Mouse (Mus musculus) liver, embryonic 13.5 days (tissue): ENCODE data around the gene Smox. TPM values are rescaled to one million over a fixed set of nuclear protein-coding genes. Genes with fewer than 3 reads are reported as not detected.

Experiments used
- ATAC-seq: fragments of 200-750 bp; cut with Nextera tagmentation; 2 replicates; pipeline ENCODE4 v1.8.0; 2017; ENCODE audit warnings: low read depth, mild to moderate bottlenecking, moderate number of reproducible peaks, moderate library complexity
- DNase-seq: peaks from one replicate; pipeline ENCODE4 v3.0.0; 2022
- H3K27ac ChIP-seq: fragments of 300-500 bp; sonication (generic); 2 replicates; pipeline ENCODE4 v1.5.1; 2015; ENCODE audit warnings: moderate library complexity, mild to moderate bottlenecking, inconsistent platforms
- H3K27me3 ChIP-seq: fragments of 300-500 bp; sonication (generic); 2 replicates; pipeline ENCODE4 v1.6.1; 2015; ENCODE audit warnings: mild to moderate bottlenecking, inconsistent platforms
- H3K36me3 ChIP-seq: fragments of 300-500 bp; sonication (generic); 2 replicates; pipeline ENCODE4 v1.6.1; 2015; ENCODE audit warnings: mild to moderate bottlenecking, inconsistent platforms
- H3K4me1 ChIP-seq: fragments of 300-500 bp; sonication (generic); replicated peaks from 2 replicates; pipeline ENCODE4 v1.6.1; 2015; ENCODE audit warnings: inconsistent platforms
- H3K4me2 ChIP-seq: fragments of 300-500 bp; sonication (generic); 2 replicates; pipeline ENCODE4 v1.6.1; 2015; ENCODE audit warnings: inconsistent platforms, mild to moderate bottlenecking, moderate library complexity
- H3K4me3 ChIP-seq: fragments of 300-500 bp; sonication (generic); replicated peaks from 2 replicates; pipeline ENCODE4 v1.5.1; 2015; ENCODE audit warnings: mild to moderate bottlenecking, inconsistent platforms
- H3K9ac ChIP-seq: fragments of 300-500 bp; sonication (generic); 2 replicates; pipeline ENCODE4 v1.6.1; 2015; ENCODE audit warnings: mild to moderate bottlenecking, inconsistent platforms
- H3K9me3 ChIP-seq: fragments of 300-500 bp; sonication (generic); replicated peaks from 2 replicates; pipeline ENCODE4 v1.6.1; 2016; ENCODE audit warnings: inconsistent platforms
- WGBS: fragments of 180-500 bp; shearing (Covaris S2); methylation state at CpG from one replicate; pipeline ENCODE4 v1.1.7; 2015; ENCODE audit not compliant: insufficient replicate concordance; 5-methylcytosine and 5-hydroxymethylcytosine counted together
- polyA plus RNA-seq: library from polyadenylated mRNA; unstranded; fragments of >200 nt; fragmentation: Nextera tagmentation; extraction: Ambion mirVana; gene quantifications from 2 replicates; pipeline ENCODE4 v1.2.1, GENCODE M21; 2015

Gene Smox
- polyA plus RNA-seq, 1 experiment from 2014 or later = 109 TPM

DNA sequence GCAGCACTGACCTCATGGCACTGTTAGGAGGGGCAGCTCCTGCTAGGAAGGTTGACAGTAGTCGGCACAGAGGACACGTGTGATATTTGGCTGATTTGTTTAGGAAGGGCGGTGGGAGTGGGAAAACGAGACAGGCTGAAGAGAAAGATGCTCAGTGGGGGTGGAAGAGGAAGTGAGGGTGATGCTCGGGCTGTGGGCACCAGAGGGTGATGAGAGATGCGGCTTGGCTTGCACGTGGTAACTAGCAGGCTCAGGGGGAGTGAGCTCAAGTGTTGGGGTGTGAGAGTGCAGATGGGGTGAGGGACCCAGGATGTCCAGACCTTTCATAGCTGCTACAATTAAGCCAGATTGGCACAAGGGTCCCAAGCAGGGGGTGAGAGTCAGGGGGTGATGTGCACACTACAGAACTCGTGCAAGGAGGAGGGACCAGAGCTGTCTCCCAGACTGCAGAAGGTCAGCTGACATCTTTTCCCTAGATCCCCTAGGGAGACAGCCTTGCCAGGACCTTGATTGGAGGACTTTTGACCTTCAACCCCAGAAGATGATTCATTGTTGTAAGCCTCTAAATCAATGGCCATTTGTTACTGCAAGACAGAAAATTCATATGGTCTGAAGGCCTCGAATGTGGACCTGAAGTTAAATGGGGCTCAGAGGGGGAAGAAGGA, 61.6 kb downstream of the Smox start:
- peaks cover 78% of the 10 kb centered on the region for H3K27me3 ChIP-seq
- WGBS = 14% methylated on average over 9 of the region's 9 CpGs
- H3K4me2 ChIP-seq = no peak overlapping the region
- H3K36me3 ChIP-seq = no peaks in the 10 kb centered on the region
- DNase-seq (no peak), ATAC-seq (no peak)
- no peaks in the 10 kb centered on the region for H3K4me1 ChIP-seq
- no peak overlapping the region for H3K4me3 ChIP-seq
- H3K9ac ChIP-seq = no peak overlapping the region
- H3K9me3 ChIP-seq = no peaks in the 10 kb centered on the region
- no peak overlapping the region for H3K27ac ChIP-seq

DNA sequence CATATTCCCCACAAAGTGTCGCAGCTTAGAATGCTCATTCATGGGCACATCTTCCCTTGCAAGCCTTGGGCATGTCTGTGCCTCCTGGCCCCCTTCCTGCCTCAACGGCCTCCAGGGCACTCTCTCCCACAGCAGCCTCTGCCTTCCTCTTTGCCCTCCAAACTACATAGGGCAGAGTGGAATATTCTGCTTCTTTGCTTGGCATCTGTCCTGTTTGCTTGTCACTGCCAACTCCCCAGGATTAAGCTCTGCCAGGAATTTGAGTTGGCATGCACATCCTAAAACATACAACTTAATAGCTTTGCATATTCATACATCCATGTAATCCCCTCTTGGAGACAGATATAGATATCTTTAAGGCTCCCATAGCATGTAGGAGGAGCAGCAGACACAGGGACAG, 66.6 kb downstream of the Smox start:
- Histone ChIP-seq H3K27me3 (peaks cover 84% of the 10 kb centered on the region), H3K4me3 (no peak overlapping the region), H3K4me2 (no peak overlapping the region), H3K9ac (no peak overlapping the region), H3K4me1 (peaks cover 6% of the 10 kb centered on the region; the same call in 1 of the 2 replicates), H3K27ac (no peak overlapping the region), H3K9me3 (no peaks in the 10 kb centered on the region), H3K36me3 (no peaks in the 10 kb centered on the region)
- WGBS = 39% methylated on average over 2 of the region's 2 CpGs
- ATAC-seq = no peak
- no peak for DNase-seq

DNA sequence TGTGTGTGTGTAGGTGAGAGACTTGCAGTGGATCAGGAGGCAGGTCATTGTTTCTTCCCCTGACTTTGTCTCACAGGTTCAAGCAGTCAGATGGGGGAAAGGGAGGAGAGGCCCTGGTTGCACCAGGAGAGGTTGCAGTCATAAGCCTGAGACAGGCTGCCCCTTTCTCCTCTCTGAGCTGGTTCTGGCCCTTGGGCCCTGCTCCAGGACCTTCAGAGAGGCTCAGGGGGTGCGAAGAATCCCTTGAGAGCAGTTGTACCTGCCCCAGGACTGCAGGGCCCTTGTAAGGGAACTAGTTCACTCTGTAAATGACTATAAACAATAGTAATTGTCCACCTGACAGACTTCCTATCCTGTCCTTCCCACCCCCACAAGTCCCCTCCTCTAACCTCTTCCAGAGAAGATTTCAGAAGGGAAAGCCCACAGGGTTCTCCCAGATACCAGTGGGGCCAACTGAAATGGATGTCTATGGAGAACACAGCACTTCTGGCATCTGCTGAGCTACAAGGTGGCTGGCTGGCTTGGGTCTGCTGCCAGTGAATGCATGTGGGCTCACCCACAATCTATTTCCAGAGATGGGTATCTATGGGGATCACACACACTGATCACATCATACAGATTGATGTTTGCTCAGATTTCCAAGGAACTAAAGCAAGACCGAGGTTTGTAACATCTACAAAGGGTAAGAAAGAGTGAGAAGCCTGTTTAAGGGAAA, 69.1 kb downstream of the Smox start:
- no peak overlapping the region for H3K9ac ChIP-seq
- peaks cover 97% of the 10 kb centered on the region for H3K27me3 ChIP-seq
- no peaks in the 10 kb centered on the region for H3K36me3 ChIP-seq
- no peak overlapping the region for H3K27ac ChIP-seq
- H3K4me1 ChIP-seq = peaks cover 6% of the 10 kb centered on the region; the same call in 1 of the 2 replicates
- DNase-seq = no peak
- no peak overlapping the region for H3K4me2 ChIP-seq
- 29% methylated on average over 2 of the region's 2 CpGs for WGBS
- peak overlapping the region; percentile 45; the same call in 1 of the 2 replicates for H3K4me3 ChIP-seq
- H3K9me3 ChIP-seq = no peaks in the 10 kb centered on the region
- ATAC-seq = no peak

DNA sequence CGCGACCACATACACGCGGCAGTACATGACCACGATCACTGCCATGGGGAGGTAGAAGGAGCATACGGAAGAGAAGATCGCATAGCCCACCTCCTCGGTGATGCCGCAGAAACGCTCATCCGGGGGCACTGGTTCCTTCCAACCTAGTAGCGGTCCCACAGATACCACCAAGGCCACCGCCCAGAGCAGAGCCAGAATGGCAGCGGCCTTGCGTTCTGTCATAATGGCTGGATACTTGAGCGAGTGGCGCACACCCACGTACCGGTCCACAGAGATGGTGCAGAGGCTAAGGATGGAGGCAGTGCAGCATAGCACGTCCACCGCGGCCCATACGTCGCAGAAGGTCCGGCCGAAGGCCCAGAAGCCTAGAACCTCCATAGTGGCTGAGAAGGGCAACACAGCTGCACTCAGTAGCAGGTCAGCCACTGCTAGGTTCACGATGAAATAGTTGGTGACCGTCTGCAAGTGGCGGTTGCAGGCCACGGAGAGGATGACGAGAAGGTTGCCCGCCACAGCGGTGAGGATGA, 70.1 kb downstream of the Smox start:
- no peak for ATAC-seq
- no peak overlapping the region for H3K27ac ChIP-seq
- peak overlapping the region; percentile 49; the same call in 1 of the 2 replicates for H3K4me2 ChIP-seq
- no peaks in the 10 kb centered on the region for H3K9me3 ChIP-seq
- H3K27me3 ChIP-seq = peaks cover 94% of the 10 kb centered on the region
- DNase-seq = no peak
- H3K9ac ChIP-seq = peak overlapping the region; percentile 17; the same call in 1 of the 2 replicates
- 6% methylated on average over 33 of the region's 33 CpGs for WGBS
- H3K4me1 ChIP-seq = peaks cover 6% of the 10 kb centered on the region; the same call in 1 of the 2 replicates
- H3K4me3 ChIP-seq = peak overlapping the region; percentile 45
- no peaks in the 10 kb centered on the region for H3K36me3 ChIP-seq

DNA sequence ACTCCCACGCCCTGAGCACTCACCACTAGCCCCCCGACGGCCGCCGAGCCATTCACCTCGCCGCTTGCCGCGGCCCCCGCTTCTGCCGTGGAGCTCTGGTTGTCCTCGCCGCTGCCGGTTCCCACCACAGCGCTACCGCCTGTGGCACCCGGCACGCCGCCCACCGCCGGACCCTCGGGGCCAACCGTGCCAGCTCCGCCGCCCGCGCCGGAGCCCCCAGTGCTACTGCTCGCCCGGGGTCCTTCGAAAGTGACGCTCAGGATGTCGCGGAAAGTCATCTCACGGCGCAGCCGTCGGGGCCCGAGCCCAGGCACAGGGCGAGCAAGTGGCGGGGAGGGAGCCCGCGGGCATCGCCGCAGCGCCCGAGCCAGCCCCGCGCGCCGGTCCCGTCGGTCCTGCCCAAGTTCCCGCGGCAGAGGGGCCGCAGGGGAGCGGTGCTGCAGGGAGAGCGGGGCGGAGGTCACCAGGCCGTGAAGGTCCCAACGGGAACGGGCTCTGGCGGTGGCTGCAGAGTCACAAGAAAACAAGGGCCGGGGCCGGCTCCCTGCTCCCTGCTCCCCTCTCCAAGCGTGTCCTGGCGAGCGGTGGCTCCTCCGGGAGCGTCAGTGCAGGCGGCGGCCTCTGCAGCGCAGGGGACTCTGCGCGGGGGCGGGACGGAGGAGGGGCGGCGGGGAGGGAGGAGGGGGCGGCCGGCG, 70.7 kb downstream of the Smox start, which contains the start of gene Adra1d:
Gene Adra1d (minus strand): TSS at position 393 of the 695 bp plus-strand sequence.
- no peak for ATAC-seq

DNA sequence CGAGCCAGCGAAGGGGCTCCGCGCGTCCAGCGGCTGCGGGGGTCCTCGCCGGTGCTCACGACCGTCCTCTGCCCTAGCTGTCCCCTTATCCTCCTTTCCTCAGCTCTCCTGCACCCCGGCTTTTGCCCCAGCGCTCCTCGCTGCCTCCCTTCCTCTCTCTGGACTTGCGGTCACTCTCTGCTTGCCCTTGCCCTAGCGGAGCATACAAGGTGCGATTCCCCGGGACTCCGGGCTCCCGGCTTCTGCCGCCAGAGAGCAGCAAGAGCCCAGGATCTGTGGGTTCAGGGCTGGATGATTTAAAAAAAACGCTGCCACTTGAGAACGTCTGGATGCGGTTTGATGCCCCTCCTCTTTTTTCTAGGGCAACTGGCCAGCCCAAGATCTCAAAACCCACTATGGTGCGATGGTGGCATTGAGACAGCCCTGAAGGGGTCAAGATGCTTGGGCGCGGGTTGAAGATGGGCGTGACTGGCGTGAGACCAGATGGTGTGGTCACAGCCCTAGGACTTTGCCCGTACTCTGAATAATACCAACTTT, 71.4 kb downstream of the Smox start:
- Histone ChIP-seq H3K4me3 (peak overlapping the region; percentile 45), H3K4me2 (peak overlapping the region; percentile 49), H3K27ac (no peak overlapping the region), H3K4me1 (peaks cover 6% of the 10 kb centered on the region; the same call in 1 of the 2 replicates), H3K9me3 (no peaks in the 10 kb centered on the region), H3K27me3 (peaks cover 82% of the 10 kb centered on the region), H3K9ac (no peak overlapping the region), H3K36me3 (no peaks in the 10 kb centered on the region)
- WGBS = 2% methylated on average over 27 of the region's 30 CpGs
- no peak; the same call in 1 of the 2 replicates for ATAC-seq
- DNase-seq = no peak

More for the DNA sequence above, 70.7 kb downstream of the Smox start, which contains the start of gene Adra1d:
- Histone ChIP-seq H3K9ac (peak within 1 kb of the TSS; percentile 17; the same call in 1 of the 2 replicates), H3K4me1 (peaks cover 6% of the 10 kb centered on the region; the same call in 1 of the 2 replicates), H3K27me3 (peaks cover 88% of the 10 kb centered on the region), H3K27ac (no peak within 1 kb of the TSS), H3K9me3 (no peaks in the 10 kb centered on the region), H3K4me2 (peak within 1 kb of the TSS; percentile 49), H3K36me3 (no peaks in the 10 kb centered on the region), H3K4me3 (peak within 1 kb of the TSS; percentile 45)
- no peak for DNase-seq
- WGBS = 3% methylated on average over 72 of the region's 82 CpGs

Other genes with a start within 250 kb of the Smox start
- 21.9 and 27.8 TPM in 2 replicates for gene Pank2, start 229.0 kb upstream of the Smox start, polyA plus RNA-seq
- 0.46 and 0.60 TPM in 2 replicates for gene Rnf24, start 138.6 kb upstream of the Smox start, polyA plus RNA-seq
- gene Adra1d, start 70.8 kb downstream of the Smox start, polyA plus RNA-seq = 0.40 and 0.53 TPM in 2 replicates